Mouse (Mus musculus): Measurements from ENCODE around the gene Arid5b. TPM values are rescaled to one million over a fixed set of nuclear protein-coding genes. Genes with fewer than 3 reads are reported as not detected.

The Arid5b gene
- polyA plus RNA-seq (2012): 2.7 and 3.3 TPM in 2 replicates

DNA sequence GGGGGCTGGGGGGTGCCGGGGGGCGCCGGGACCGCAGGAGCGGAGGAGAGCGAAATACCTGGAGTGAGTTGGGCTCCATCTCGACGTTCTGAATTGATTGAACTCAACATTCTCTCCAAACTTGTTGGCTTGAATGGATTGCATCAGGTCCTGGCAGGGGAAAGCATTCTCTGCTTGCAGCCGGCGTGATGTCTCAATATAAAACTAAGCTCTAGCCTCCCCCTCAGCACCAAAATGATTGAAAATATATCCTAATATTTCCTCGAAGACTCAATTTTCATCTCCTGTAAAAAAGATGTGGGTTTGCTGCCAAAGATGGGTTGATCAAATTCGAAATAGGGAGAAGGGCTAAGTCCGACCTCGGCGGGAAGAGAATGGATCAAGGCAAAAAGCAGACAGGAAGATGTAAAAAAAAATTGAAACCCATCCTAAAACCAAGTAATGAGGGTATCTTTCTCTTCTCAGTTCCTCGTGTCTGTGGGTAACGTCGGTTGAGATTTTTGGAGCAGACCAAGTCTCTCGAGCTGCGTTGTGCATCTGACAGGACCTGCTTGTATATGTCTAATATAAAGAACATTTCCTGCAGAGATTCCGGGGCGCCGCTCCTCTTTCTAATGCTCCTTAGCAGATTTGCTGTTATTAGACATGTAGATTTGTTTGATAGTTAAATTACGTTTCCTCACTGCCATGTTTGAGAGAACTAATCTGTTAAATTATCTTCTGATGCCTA lies at the start of gene Arid5b:
TSS of gene Arid5b (minus strand) at position 109 of the 730 bp plus-strand sequence.

